Mouse (Mus musculus) stomach, embryonic 16.5 days (tissue): ENCODE data around the gene Arl5a. TPM values are rescaled to one million over a fixed set of nuclear protein-coding genes. Genes with fewer than 3 reads are reported as not detected.
A peak's percentile ranks its signal among the peaks of the same experiment; 100 is the strongest.

Experiments used
- ATAC-seq: fragments of 200-750 bp; cut with Nextera tagmentation; 2 replicates; pipeline ENCODE4 v1.8.0; 2017; ENCODE audit warnings: moderate number of reproducible peaks, moderate TSS enrichment; ENCODE audit not compliant: insufficient read depth, low FRiP score
- H3K27ac ChIP-seq: fragments of 300-500 bp; sonication (generic); 2 replicates; pipeline ENCODE4 v1.5.1; 2014; ENCODE audit warnings: low read length
- H3K27me3 ChIP-seq: fragments of 300-500 bp; sonication (generic); 2 replicates; pipeline ENCODE4 v1.6.1; 2014; ENCODE audit warnings: low read length, control low read depth, mixed read lengths; ENCODE audit not compliant: control insufficient read depth, insufficient read depth
- H3K36me3 ChIP-seq: fragments of 300-500 bp; sonication (generic); 2 replicates; pipeline ENCODE4 v1.6.1; 2014; ENCODE audit warnings: low read length; ENCODE audit not compliant: control insufficient read depth, insufficient read depth
- H3K4me1 ChIP-seq: fragments of 300-500 bp; sonication (generic); 2 replicates; pipeline ENCODE4 v1.6.1; 2014; ENCODE audit warnings: low read length, control low read depth, mixed read lengths; ENCODE audit not compliant: control insufficient read depth, insufficient read depth
- H3K4me2 ChIP-seq: fragments of 300-500 bp; sonication (generic); 2 replicates; pipeline ENCODE4 v1.6.1; 2014; ENCODE audit warnings: low read depth, low read length, mixed read lengths
- H3K4me3 ChIP-seq: fragments of 300-500 bp; sonication (generic); replicated peaks from 2 replicates; pipeline ENCODE4 v1.5.1; 2014; ENCODE audit warnings: mild to moderate bottlenecking, low read length
- H3K9ac ChIP-seq: fragments of 300-500 bp; sonication (generic); 2 replicates; pipeline ENCODE4 v1.6.1; 2014; ENCODE audit warnings: low read length
- H3K9me3 ChIP-seq: fragments of 300-500 bp; sonication (generic); replicated peaks from 2 replicates; pipeline ENCODE4 v1.6.1; 2016; ENCODE audit warnings: low read length, control low read depth; ENCODE audit not compliant: control insufficient read depth
- whole genome bisulfite sequencing: fragments of 180-500 bp; shearing (Covaris S2); extraction: QIAGEN DNeasy Blood & Tissue Kit; methylation state at CpG from one replicate; pipeline ENCODE4 v1.1.7; 2014; 5-methylcytosine and 5-hydroxymethylcytosine counted together
- polyA plus RNA-seq: library from polyadenylated mRNA; unstranded; fragments of >200 nt; fragmentation: Nextera tagmentation; extraction: Ambion mirVana; gene quantifications from 2 replicates; pipeline ENCODE4 v1.2.1, GENCODE M21; 2015

Arl5a gene
- polyA plus RNA-seq, 1 experiment from 2014 or later, result 25.1 TPM

- no peaks in the 10 kb centered on the region for H3K27me3 ChIP-seq
- peaks cover 17% of the 10 kb centered on the region for H3K9me3 ChIP-seq
- ATAC-seq, result no peak
- no peaks in the 10 kb centered on the region for H3K4me1 ChIP-seq
- H3K9ac ChIP-seq, result no peak overlapping the region
- no peak overlapping the region for H3K4me3 ChIP-seq
- H3K36me3 ChIP-seq, result peaks cover 53% of the 10 kb centered on the region
- no peak overlapping the region for H3K27ac ChIP-seq
- 87% methylated on average over 1 of the region's 1 CpGs for WGBS
- H3K4me2 ChIP-seq, result no peak overlapping the region
These were observed 18.2 kb downstream of the Arl5a start for GRCm38 (mm10) chr2:52406480-52406879.

DNA sequence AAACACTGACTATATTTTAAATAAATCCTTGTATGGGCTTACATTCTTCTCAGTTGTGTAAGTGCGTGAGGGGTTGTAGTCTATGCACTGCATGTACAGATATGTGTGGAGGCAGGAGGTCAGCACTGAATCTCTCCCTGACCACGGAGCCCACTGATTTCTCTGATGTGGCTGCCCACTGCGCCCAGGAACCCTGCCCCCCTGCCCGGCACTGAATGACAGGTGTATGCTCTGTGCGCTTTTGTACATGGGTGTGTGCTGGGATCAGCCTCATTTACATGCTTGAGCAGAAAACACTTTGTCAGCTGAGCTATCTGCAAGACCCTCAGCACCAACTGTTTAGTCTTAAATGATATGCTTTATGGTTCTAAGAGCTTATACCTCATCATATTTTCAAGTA lies 19.5 kb downstream of the Arl5a start:
- Histone ChIP-seq H3K4me2 (no peak overlapping the region), H3K27ac (no peak overlapping the region), H3K27me3 (no peaks in the 10 kb centered on the region), H3K9me3 (peaks cover 6% of the 10 kb centered on the region), H3K9ac (no peak overlapping the region), H3K36me3 (peaks cover 43% of the 10 kb centered on the region), H3K4me1 (no peaks in the 10 kb centered on the region), H3K4me3 (no peak overlapping the region)
- ATAC-seq, result no peak
- 89% methylated on average over 5 of the region's 5 CpGs for WGBS

DNA sequence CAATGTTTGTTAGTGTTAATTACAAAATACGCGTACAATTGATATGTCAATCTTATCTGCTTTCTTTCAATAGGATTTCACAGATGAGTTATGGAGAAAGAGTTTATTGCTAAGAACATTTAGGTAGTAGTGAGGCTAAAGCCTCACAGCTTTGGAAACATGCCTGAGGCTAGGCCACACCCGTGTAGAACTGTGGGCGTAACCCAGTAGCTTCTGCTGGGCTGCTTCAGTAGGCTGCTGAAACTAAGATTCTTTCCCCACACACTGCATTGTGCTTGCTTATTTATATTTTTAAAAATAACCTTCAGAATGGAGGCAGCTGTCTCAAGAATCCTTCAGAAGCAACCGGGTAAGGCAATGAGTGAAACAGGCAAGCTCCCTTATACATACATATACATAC lies 30.2 kb downstream of the Arl5a start:
- 76% methylated on average over 5 of the region's 5 CpGs for WGBS

DNA sequence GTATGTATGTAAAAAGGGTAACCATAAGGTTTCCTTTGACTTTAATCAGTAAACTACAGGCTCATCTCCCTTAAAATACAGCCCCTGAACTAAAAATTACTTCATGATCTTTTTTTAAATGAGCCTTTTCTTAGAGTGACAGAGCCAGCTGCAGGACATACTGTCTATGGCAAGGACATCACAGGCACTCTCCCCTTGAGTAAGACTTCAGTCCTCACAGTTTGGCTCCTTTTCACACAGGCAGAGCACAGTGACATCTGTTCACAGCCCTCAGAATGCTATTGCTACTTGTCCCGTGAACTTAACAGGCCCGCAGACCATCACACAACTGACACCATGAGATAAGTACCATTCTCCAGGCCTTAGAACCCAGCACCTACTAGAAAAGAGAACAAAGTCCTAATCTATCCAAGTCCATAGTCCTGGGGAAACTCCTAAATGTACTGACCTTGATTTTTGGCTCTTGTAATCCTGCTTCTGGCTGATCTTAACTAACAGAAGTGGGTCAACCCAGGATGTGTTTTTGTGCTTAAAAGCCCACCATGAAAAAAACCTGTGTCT lies 34.2 kb downstream of the Arl5a start:
- 68% methylated on average over 2 of the region's 2 CpGs for WGBS
- no peak for ATAC-seq
- Histone ChIP-seq H3K27me3 (no peaks in the 10 kb centered on the region), H3K9ac (no peak overlapping the region), H3K4me1 (peaks cover 9% of the 10 kb centered on the region), H3K4me3 (no peak overlapping the region), H3K27ac (no peak overlapping the region), H3K36me3 (no peaks in the 10 kb centered on the region), H3K4me2 (no peak overlapping the region), H3K9me3 (no peaks in the 10 kb centered on the region)

More for the DNA sequence above, 30.2 kb downstream of the Arl5a start:
- no peak overlapping the region for H3K4me2 ChIP-seq
- no peaks in the 10 kb centered on the region for H3K27me3 ChIP-seq
- no peak overlapping the region for H3K27ac ChIP-seq
- H3K36me3 ChIP-seq, result no peaks in the 10 kb centered on the region
- H3K9ac ChIP-seq, result no peak overlapping the region
- no peaks in the 10 kb centered on the region for H3K9me3 ChIP-seq
- no peaks in the 10 kb centered on the region for H3K4me1 ChIP-seq
- ATAC-seq, result no peak
- H3K4me3 ChIP-seq, result no peak overlapping the region

GRCm38 (mm10) chr2:52389975-52390374 lies 34.7 kb downstream of the Arl5a start:
- no peaks in the 10 kb centered on the region for H3K36me3 ChIP-seq
- H3K27ac ChIP-seq, result no peak overlapping the region
- no peaks in the 10 kb centered on the region for H3K9me3 ChIP-seq
- no peaks in the 10 kb centered on the region for H3K27me3 ChIP-seq
- no peak overlapping the region for H3K4me2 ChIP-seq
- 49% methylated on average over 3 of the region's 3 CpGs for WGBS
- no peak for ATAC-seq
- no peak overlapping the region for H3K9ac ChIP-seq
- H3K4me3 ChIP-seq, result no peak overlapping the region
- peaks cover 9% of the 10 kb centered on the region for H3K4me1 ChIP-seq

- 61% methylated on average over 6 of the region's 6 CpGs for WGBS
- Histone ChIP-seq H3K4me3 (no peak overlapping the region), H3K4me2 (peak overlapping the region; percentile 24; the same call in 1 of the 2 replicates), H3K9me3 (no peaks in the 10 kb centered on the region), H3K4me1 (peaks cover 9% of the 10 kb centered on the region), H3K9ac (no peak overlapping the region), H3K36me3 (no peaks in the 10 kb centered on the region), H3K27ac (no peak overlapping the region), H3K27me3 (no peaks in the 10 kb centered on the region)
- no peak for ATAC-seq
These were observed 38.2 kb downstream of the Arl5a start for GRCm38 (mm10) chr2:52386451-52386850.

- Histone ChIP-seq H3K4me2 (peak overlapping the region; percentile 24; the same call in 1 of the 2 replicates), H3K27me3 (no peaks in the 10 kb centered on the region), H3K9ac (no peak overlapping the region), H3K36me3 (no peaks in the 10 kb centered on the region), H3K27ac (peak overlapping the region; percentile 33; the same call in 1 of the 2 replicates), H3K4me1 (peaks cover 9% of the 10 kb centered on the region), H3K4me3 (no peak overlapping the region), H3K9me3 (no peaks in the 10 kb centered on the region)
- ATAC-seq, result no peak
- 28% methylated on average over 7 of the region's 7 CpGs for WGBS
These were observed 38.7 kb downstream of the Arl5a start for GRCm38 (mm10) chr2:52386037-52386436.

DNA sequence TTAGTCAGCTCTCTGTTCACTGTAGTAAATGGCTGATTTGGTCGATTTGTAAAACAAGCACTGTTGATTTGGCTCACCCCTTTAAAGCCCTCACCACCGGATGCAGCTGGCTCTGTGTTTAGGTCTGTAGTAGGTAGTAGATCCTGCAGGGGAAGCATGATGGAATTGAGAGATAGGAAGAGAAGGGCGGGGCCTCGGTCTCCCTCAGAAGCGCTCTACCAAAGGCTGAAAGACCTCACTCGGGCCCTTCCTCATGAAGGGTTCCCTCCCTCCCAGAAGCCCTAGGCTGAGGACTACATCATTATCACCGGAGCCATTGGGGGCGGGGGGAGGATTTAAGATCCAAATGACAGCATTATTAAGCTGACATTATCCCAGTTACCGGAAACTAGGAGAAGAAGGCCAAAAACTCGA lies 45.8 kb downstream of the Arl5a start:
- H3K4me3 ChIP-seq, result no peak overlapping the region
- 0 out of 2 replicates have a peak overlapping the region, but pooled peaks have one; percentile 22 for H3K4me2 ChIP-seq
- no peak for ATAC-seq
- H3K9ac ChIP-seq, result no peak overlapping the region
- no peaks in the 10 kb centered on the region for H3K27me3 ChIP-seq
- no peaks in the 10 kb centered on the region for H3K4me1 ChIP-seq
- no peaks in the 10 kb centered on the region for H3K36me3 ChIP-seq
- H3K27ac ChIP-seq, result no peak overlapping the region
- WGBS, result 63% methylated on average over 10 of the region's 10 CpGs
- H3K9me3 ChIP-seq, result no peaks in the 10 kb centered on the region

- Histone ChIP-seq H3K9ac (no peak within 1 kb of the TSS), H3K4me2 (peak within 1 kb of the TSS; percentile 22), H3K36me3 (no peaks in the 10 kb centered on the region), H3K27ac (no peak within 1 kb of the TSS), H3K27me3 (no peaks in the 10 kb centered on the region), H3K4me1 (no peaks in the 10 kb centered on the region), H3K4me3 (no peak within 1 kb of the TSS), H3K9me3 (no peaks in the 10 kb centered on the region)
- WGBS, result 51% methylated on average over 7 of the region's 7 CpGs
- peak; percentile 60; the same call in 1 of the 2 replicates for ATAC-seq
These were observed 46.3 kb downstream of the Arl5a start, which contains the start of gene Neb for GRCm38 (mm10) chr2:52378448-52378804. Gene Neb, minus strand, starts transcription at chr2:52378474.
